16 mouse cellular contexts compared by ENCODE assay signal in genomic region chr7:83474986-83475385, GRCm38 (mm10).
DNase-seq lines count a peak whose midpoint lies in the region; ATAC-seq and TF ChIP-seq lines count a peak whose summit lies in the region.
"Had no signal": no experiment of that assay in that cellular context is flagged by ENCODE, and none has a peak within 500 bp of the region (broad histone marks: within the 10 kb centered on the region; RNA-seq: fewer than 3 reads in every experiment).

No protein-coding gene starts in this region.

- H3K4me3 ChIP-seq in heart, embryonic 12.5 days: no peak overlapping the region
- no peak overlapping the region for H3K4me3 ChIP-seq in lung, embryonic 14.5 days (ENCODE audit: low read depth, low read length)
- H3K4me3 ChIP-seq in embryonic facial prominence, embryonic 15.5 days (replicated peaks): no peak overlapping the region
- H3K4me3 ChIP-seq in limb, embryonic 15.5 days: no peak overlapping the region
- H3K4me3 ChIP-seq: heart, embryonic 10.5 days; lung, embryonic 15.5 days; megakaryocyte, embryonic 14.5 days had no signal

- TF ChIP-seq CTCF in lung, embryonic 14.5 days (IDR thresholded peaks at IDR 0.05; ENCODE audit: low read depth): no peak

- WGBS in heart, embryonic 12.5 days: 70% methylated on average over 3 of the region's 3 CpGs
- WGBS in lung, embryonic 14.5 days: 37% methylated on average over 3 of the region's 3 CpGs
- WGBS in embryonic facial prominence, embryonic 15.5 days: 31% methylated on average over 3 of the region's 3 CpGs
- WGBS in limb, embryonic 15.5 days: 29% methylated on average over 3 of the region's 3 CpGs

- H3K9me3 ChIP-seq in heart, embryonic 12.5 days (replicated peaks): no peaks in the 10 kb centered on the region
- H3K9me3 ChIP-seq in lung, embryonic 14.5 days (ENCODE audit: low read depth, low read length): no peaks in the 10 kb centered on the region
- H3K9me3 ChIP-seq in embryonic facial prominence, embryonic 15.5 days (replicated peaks): no peaks in the 10 kb centered on the region
- H3K9me3 ChIP-seq in limb, embryonic 15.5 days: no peaks in the 10 kb centered on the region
- H3K9me3 ChIP-seq: G1E; heart, embryonic 10.5 days; lung, embryonic 15.5 days; megakaryocyte, embryonic 14.5 days had no signal

- H3K36me3 ChIP-seq in heart, embryonic 12.5 days: no peaks in the 10 kb centered on the region
- H3K36me3 ChIP-seq in lung, embryonic 14.5 days (ENCODE audit: insufficient read depth): no peaks in the 10 kb centered on the region
- H3K36me3 ChIP-seq in embryonic facial prominence, embryonic 15.5 days: no peaks in the 10 kb centered on the region
- H3K36me3 ChIP-seq in limb, embryonic 15.5 days: no peaks in the 10 kb centered on the region
- H3K36me3 ChIP-seq: G1E; heart, embryonic 10.5 days; lung, embryonic 15.5 days had no signal

- ATAC-seq in heart, embryonic 12.5 days (ENCODE audit: insufficient number of reproducible peaks, low FRiP score): no peak
- 0 out of 2 replicates have a peak, but pooled peaks have one; percentile 9 for ATAC-seq in lung, embryonic 14.5 days (ENCODE audit: insufficient read depth)
- ATAC-seq in embryonic facial prominence, embryonic 15.5 days (ENCODE audit: insufficient number of reproducible peaks, low FRiP score, low TSS enrichment, low read depth): 0 out of 2 replicates have a peak, but pooled peaks have one; percentile 48
- ATAC-seq in limb, embryonic 15.5 days (ENCODE audit: insufficient number of reproducible peaks, low FRiP score, low TSS enrichment, low read depth): peak; percentile 62

- H3K9ac ChIP-seq in heart, embryonic 12.5 days: no peak overlapping the region
- no peak overlapping the region for H3K9ac ChIP-seq in lung, embryonic 14.5 days
- H3K9ac ChIP-seq in embryonic facial prominence, embryonic 15.5 days: no peak overlapping the region
- no peak overlapping the region for H3K9ac ChIP-seq in limb, embryonic 15.5 days
- H3K9ac ChIP-seq: lung, embryonic 15.5 days had no signal

- no peaks in the 10 kb centered on the region for H3K27me3 ChIP-seq in heart, embryonic 12.5 days (replicated peaks)
- no peaks in the 10 kb centered on the region for H3K27me3 ChIP-seq in lung, embryonic 14.5 days (ENCODE audit: insufficient read depth, low read length)
- H3K27me3 ChIP-seq in embryonic facial prominence, embryonic 15.5 days: no peaks in the 10 kb centered on the region
- H3K27me3 ChIP-seq in limb, embryonic 15.5 days: no peaks in the 10 kb centered on the region
- H3K27me3 ChIP-seq: lung, embryonic 15.5 days; megakaryocyte, embryonic 14.5 days had no signal

- peaks cover 28% of the 10 kb centered on the region for H3K4me1 ChIP-seq in heart, embryonic 12.5 days (replicated peaks)
- peaks cover 16% of the 10 kb centered on the region for H3K4me1 ChIP-seq in lung, embryonic 14.5 days (ENCODE audit: insufficient read depth)
- H3K4me1 ChIP-seq in embryonic facial prominence, embryonic 15.5 days: peaks cover 32% of the 10 kb centered on the region
- H3K4me1 ChIP-seq in limb, embryonic 15.5 days: peaks cover 38% of the 10 kb centered on the region
- H3K4me1 ChIP-seq: megakaryocyte, embryonic 14.5 days had no signal

- no peak overlapping the region for H3K4me2 ChIP-seq in heart, embryonic 12.5 days
- H3K4me2 ChIP-seq in lung, embryonic 14.5 days: no peak overlapping the region
- no peak overlapping the region for H3K4me2 ChIP-seq in embryonic facial prominence, embryonic 15.5 days (replicated peaks)
- peak overlapping the region; percentile 26; the same call in 1 of the 2 replicates for H3K4me2 ChIP-seq in limb, embryonic 15.5 days
- H3K4me2 ChIP-seq: lung, embryonic 15.5 days had no signal

- H3K27ac ChIP-seq in heart, embryonic 12.5 days (ENCODE audit: poor library complexity, severe bottlenecking): 0 out of 2 replicates have a peak overlapping the region, but pooled peaks have one; percentile 7
- H3K27ac ChIP-seq in lung, embryonic 14.5 days (ENCODE audit: low read depth): no peak overlapping the region
- H3K27ac ChIP-seq in embryonic facial prominence, embryonic 15.5 days (replicated peaks): peak overlapping the region; percentile 79
- peak overlapping the region; percentile 87 for H3K27ac ChIP-seq in limb, embryonic 15.5 days
- H3K27ac ChIP-seq: heart, embryonic 10.5 days; kidney, postnatal 0 days; lung, embryonic 15.5 days had no signal

- no peak for DNase-seq in heart, adult 9 months (ENCODE audit: low spot score in 2 of 2)
- no peak for DNase-seq in lung, embryonic 14.5 days
- DNase-seq in lung, postnatal 36 days: no peak
- DNase-seq in yolk sac, embryonic 10.5 days (ENCODE audit: low spot score): no peak
- DNase-seq in right cerebral cortex, adult 2 months (ENCODE audit: low spot score in 2 of 2): no peak
- DNase-seq: adrenal gland, adult 8-10 months; liver; thymus, adult 18-20 months had no signal
